Mouse (Mus musculus): ENCODE measurements at regions not wholly inside any gene's neighbourhood (a gene's known extent, or its start where the extent isn't known, plus 50 kb on each side); places are given as distances from the start of the nearest gene placed in this dataset.

DNA sequence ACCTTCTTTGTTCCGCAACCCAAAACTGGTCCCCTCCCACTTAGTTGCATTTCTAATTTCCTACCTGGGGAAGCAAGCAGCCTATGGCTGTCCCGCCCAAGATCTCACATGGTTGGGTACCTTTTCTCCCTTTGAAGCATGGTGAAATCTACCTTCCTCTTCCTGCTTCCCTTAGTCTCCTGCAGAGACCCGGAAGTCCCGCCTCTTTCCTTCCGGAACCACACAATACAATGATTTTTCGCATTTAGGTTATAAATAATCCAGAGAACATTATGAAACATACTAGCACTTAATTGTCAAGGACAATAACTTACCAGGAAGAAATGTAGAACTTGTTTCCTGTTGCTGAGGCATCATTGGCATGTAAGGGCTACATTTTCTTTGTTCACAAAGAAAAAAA, 58.8 kb downstream of the 1700009N14Rik start:
- WGBS, result 87% methylated on average over 6 of the region's 6 CpGs
- H3K27ac ChIP-seq, result no peak overlapping the region
- no peak overlapping the region for H3K4me2 ChIP-seq (ENCODE audit: low read length)
- H3K4me1 ChIP-seq (replicated peaks; ENCODE audit: insufficient read depth, low read length), result no peaks in the 10 kb centered on the region
- DNase-seq (ENCODE audit: low spot score), result peak; percentile 1
- TF ChIP-seq CTCF (IDR thresholded peaks at IDR 0.05; ENCODE audit: low read depth), result no peak
- H3K36me3 ChIP-seq (ENCODE audit: insufficient read depth, low read length), result no peaks in the 10 kb centered on the region
- H3K9me3 ChIP-seq (replicated peaks; ENCODE audit: low read length), result no peaks in the 10 kb centered on the region
- H3K4me3 ChIP-seq (replicated peaks; ENCODE audit: low read depth, low read length), result no peak overlapping the region
- H3K27me3 ChIP-seq (ENCODE audit: insufficient read depth, low read length), result no peaks in the 10 kb centered on the region
- H3K9ac ChIP-seq (ENCODE audit: low read depth, low read length), result no peak overlapping the region
- no peak for ATAC-seq (replicated peaks; ENCODE audit: low FRiP score, low read depth)

DNA sequence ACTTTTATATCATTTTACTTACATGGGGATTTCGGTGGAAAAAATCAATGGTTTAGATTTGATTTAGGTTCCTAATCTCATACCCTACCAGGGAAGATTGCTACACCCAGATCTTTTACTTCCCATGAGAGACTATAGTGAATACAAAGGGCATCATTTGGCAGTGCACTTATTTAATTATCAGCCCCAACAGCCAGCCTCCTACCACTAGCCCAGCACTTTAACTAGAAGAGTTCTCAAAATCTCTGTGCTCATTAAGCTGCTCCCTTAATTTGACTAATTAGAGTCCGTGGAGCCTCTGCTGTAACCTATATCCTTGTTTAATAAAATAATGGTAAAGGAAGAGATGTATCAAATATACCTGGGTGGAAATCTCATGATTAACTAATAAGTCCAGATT, 77.4 kb downstream of the 1700009N14Rik start:
- 87% methylated on average over 2 of the region's 2 CpGs for WGBS
- H3K9ac ChIP-seq (ENCODE audit: low read depth, low read length), result no peak overlapping the region
- ATAC-seq (replicated peaks; ENCODE audit: low FRiP score, low read depth) (no peak), DNase-seq (ENCODE audit: low spot score) (no peak)
- H3K27me3 ChIP-seq (ENCODE audit: insufficient read depth, low read length), result no peaks in the 10 kb centered on the region
- H3K4me2 ChIP-seq (ENCODE audit: low read length), result no peak overlapping the region
- no peaks in the 10 kb centered on the region for H3K36me3 ChIP-seq (ENCODE audit: insufficient read depth, low read length)
- no peak for TF ChIP-seq CTCF (IDR thresholded peaks at IDR 0.05; ENCODE audit: low read depth)
- no peak overlapping the region for H3K4me3 ChIP-seq (replicated peaks; ENCODE audit: low read depth, low read length)
- no peaks in the 10 kb centered on the region for H3K4me1 ChIP-seq (replicated peaks; ENCODE audit: insufficient read depth, low read length)
- H3K27ac ChIP-seq, result no peak overlapping the region
- no peaks in the 10 kb centered on the region for H3K9me3 ChIP-seq (replicated peaks; ENCODE audit: low read length)

GRCm38 (mm10) chr4:39528661-39529060, 78.6 kb downstream of the 1700009N14Rik start:
- H3K4me1 ChIP-seq (replicated peaks; ENCODE audit: insufficient read depth, low read length), result no peaks in the 10 kb centered on the region
- no peak overlapping the region for H3K4me2 ChIP-seq (ENCODE audit: low read length)
- no peaks in the 10 kb centered on the region for H3K27me3 ChIP-seq (ENCODE audit: insufficient read depth, low read length)
- H3K9me3 ChIP-seq (replicated peaks; ENCODE audit: low read length), result no peaks in the 10 kb centered on the region
- no peaks in the 10 kb centered on the region for H3K36me3 ChIP-seq (ENCODE audit: insufficient read depth, low read length)
- no peak for ATAC-seq (replicated peaks; ENCODE audit: low FRiP score, low read depth)
- no peak for DNase-seq (ENCODE audit: low spot score)
- H3K4me3 ChIP-seq (replicated peaks; ENCODE audit: low read depth, low read length), result no peak overlapping the region
- no peak overlapping the region for H3K27ac ChIP-seq
- no peak overlapping the region for H3K9ac ChIP-seq (ENCODE audit: low read depth, low read length)
- TF ChIP-seq CTCF (IDR thresholded peaks at IDR 0.05; ENCODE audit: low read depth), result no peak
- WGBS, result 66% methylated on average over 4 of the region's 4 CpGs

GRCm38 (mm10) chr4:39556101-39556763, 106.1 kb downstream of the 1700009N14Rik start:
- DNase-seq (ENCODE audit: low spot score) (no peak), ATAC-seq (replicated peaks; ENCODE audit: low FRiP score, low read depth) (no peak)
- WGBS, result 94% methylated on average over 3 of the region's 3 CpGs
- H3K9me3 ChIP-seq (replicated peaks; ENCODE audit: low read length), result no peaks in the 10 kb centered on the region
- no peak overlapping the region for H3K4me3 ChIP-seq (replicated peaks; ENCODE audit: low read depth, low read length)
- H3K4me2 ChIP-seq (ENCODE audit: low read length), result no peak overlapping the region
- no peaks in the 10 kb centered on the region for H3K36me3 ChIP-seq (ENCODE audit: insufficient read depth, low read length)
- no peaks in the 10 kb centered on the region for H3K4me1 ChIP-seq (replicated peaks; ENCODE audit: insufficient read depth, low read length)
- no peaks in the 10 kb centered on the region for H3K27me3 ChIP-seq (ENCODE audit: insufficient read depth, low read length)
- TF ChIP-seq CTCF (IDR thresholded peaks at IDR 0.05; ENCODE audit: low read depth), result no peak
- H3K27ac ChIP-seq, result no peak overlapping the region
- H3K9ac ChIP-seq (ENCODE audit: low read depth, low read length), result no peak overlapping the region

DNA sequence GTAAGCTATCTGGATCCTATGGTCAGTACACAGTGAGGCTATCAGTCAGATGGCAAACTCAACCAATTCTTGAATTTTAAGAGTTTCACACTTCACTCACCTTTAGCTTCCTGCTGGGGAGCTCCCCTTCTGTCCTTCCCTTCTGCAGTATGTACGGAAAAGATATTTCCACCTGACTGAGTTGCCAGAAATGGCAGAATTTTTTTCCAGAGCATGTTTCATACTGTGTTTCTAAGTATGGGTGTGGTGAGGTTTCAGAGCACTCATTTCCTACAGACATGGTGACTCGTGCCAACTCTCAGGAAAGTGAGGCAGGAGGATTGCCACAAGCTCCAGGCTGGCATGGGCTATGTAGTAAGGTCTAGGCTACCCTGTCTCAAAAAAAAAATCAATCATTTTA, 147.3 kb downstream of the 1700009N14Rik start:
- Histone ChIP-seq H3K27me3 (ENCODE audit: insufficient read depth, low read length) (no peaks in the 10 kb centered on the region), H3K27ac (no peak overlapping the region), H3K9ac (ENCODE audit: low read depth, low read length) (no peak overlapping the region), H3K4me1 (replicated peaks; ENCODE audit: insufficient read depth, low read length) (no peaks in the 10 kb centered on the region), H3K36me3 (ENCODE audit: insufficient read depth, low read length) (no peaks in the 10 kb centered on the region), H3K4me2 (ENCODE audit: low read length) (no peak overlapping the region), H3K9me3 (replicated peaks; ENCODE audit: low read length) (no peaks in the 10 kb centered on the region), H3K4me3 (replicated peaks; ENCODE audit: low read depth, low read length) (no peak overlapping the region)
- TF ChIP-seq CTCF (IDR thresholded peaks at IDR 0.05; ENCODE audit: low read depth), result no peak
- 74% methylated on average over 2 of the region's 2 CpGs for WGBS
- DNase-seq (ENCODE audit: low spot score) (no peak), ATAC-seq (replicated peaks; ENCODE audit: low FRiP score, low read depth) (no peak)

DNA sequence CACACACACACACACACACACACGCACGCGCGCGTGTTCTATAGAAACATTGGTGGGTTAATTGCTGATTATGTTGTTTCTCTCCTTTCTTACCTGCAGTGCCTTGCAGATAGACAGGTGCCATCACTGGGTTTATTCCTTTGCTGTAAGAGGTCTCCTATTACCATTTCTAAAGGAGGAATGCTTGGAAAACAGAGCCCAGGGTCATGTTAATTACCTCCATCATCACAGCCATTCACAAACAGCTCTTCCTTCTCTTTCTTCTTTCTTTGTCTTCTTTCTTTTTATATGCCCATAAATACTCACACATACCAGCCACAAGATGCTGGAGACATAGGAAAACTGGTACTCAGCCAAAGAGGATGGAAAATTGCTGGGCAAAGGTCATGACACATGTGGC, 155.0 kb downstream of the 1700009N14Rik start:
- 96% methylated on average over 5 of the region's 5 CpGs for WGBS
- H3K9ac ChIP-seq (ENCODE audit: low read depth, low read length), result no peak overlapping the region

GRCm38 (mm10) chr4:39644136-39644535, 194.0 kb downstream of the 1700009N14Rik start:
- H3K36me3 ChIP-seq (ENCODE audit: insufficient read depth, low read length), result no peaks in the 10 kb centered on the region
- H3K4me3 ChIP-seq (replicated peaks; ENCODE audit: low read depth, low read length), result no peak overlapping the region
- ATAC-seq (replicated peaks; ENCODE audit: low FRiP score, low read depth), result no peak
- no peaks in the 10 kb centered on the region for H3K4me1 ChIP-seq (replicated peaks; ENCODE audit: insufficient read depth, low read length)
- no peak for TF ChIP-seq CTCF (IDR thresholded peaks at IDR 0.05; ENCODE audit: low read depth)
- H3K4me2 ChIP-seq (ENCODE audit: low read length), result no peak overlapping the region
- no peaks in the 10 kb centered on the region for H3K9me3 ChIP-seq (replicated peaks; ENCODE audit: low read length)
- no peak for DNase-seq (ENCODE audit: low spot score)
- WGBS, result 74% methylated on average over 7 of the region's 7 CpGs
- no peak overlapping the region for H3K9ac ChIP-seq (ENCODE audit: low read depth, low read length)
- no peak overlapping the region for H3K27ac ChIP-seq
- no peaks in the 10 kb centered on the region for H3K27me3 ChIP-seq (ENCODE audit: insufficient read depth, low read length)

More for the DNA sequence above, 155.0 kb downstream of the 1700009N14Rik start:
- H3K27ac ChIP-seq, result no peak overlapping the region
- no peak overlapping the region for H3K4me2 ChIP-seq (ENCODE audit: low read length)
- no peak overlapping the region for H3K4me3 ChIP-seq (replicated peaks; ENCODE audit: low read depth, low read length)
- ATAC-seq (replicated peaks; ENCODE audit: low FRiP score, low read depth) (no peak), DNase-seq (ENCODE audit: low spot score) (no peak)
- H3K4me1 ChIP-seq (replicated peaks; ENCODE audit: insufficient read depth, low read length), result no peaks in the 10 kb centered on the region
- no peaks in the 10 kb centered on the region for H3K9me3 ChIP-seq (replicated peaks; ENCODE audit: low read length)
- no peaks in the 10 kb centered on the region for H3K36me3 ChIP-seq (ENCODE audit: insufficient read depth, low read length)
- H3K27me3 ChIP-seq (ENCODE audit: insufficient read depth, low read length), result no peaks in the 10 kb centered on the region
- TF ChIP-seq CTCF (IDR thresholded peaks at IDR 0.05; ENCODE audit: low read depth), result no peak

All from kidney, postnatal 0 days (tissue).